Mouse (Mus musculus): ENCODE measurements around the gene Acot8. TPM values are rescaled to one million over a fixed set of nuclear protein-coding genes. Genes with fewer than 3 reads are reported as not detected.

Gene Acot8
- polyA plus RNA-seq, 1 experiment from 2014 or later = 18.9 TPM

DNA sequence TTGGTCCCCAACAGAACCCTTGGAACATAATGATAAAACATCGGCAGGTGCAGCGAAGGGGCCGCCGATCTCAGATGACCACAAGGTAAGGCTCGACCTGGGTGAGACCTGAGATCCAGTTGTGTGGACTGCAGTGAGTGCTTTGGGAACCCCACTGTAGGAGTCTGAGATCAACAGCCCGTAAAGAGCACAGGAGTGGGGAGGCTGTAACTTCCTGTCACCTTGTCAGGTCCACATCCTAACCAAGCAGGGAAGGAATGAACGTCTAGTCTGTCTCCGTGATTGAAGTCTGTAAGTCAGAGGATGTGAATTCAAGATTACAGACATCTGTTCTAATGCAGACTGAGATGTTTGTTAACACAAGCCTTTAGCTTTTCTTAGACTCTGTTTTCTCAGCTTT, 58.0 kb downstream of the Acot8 start:
- DNase-seq (ENCODE audit: low spot score) (no peak), ATAC-seq (no peak)
- Histone ChIP-seq H3K9me3 (ENCODE audit: low read length) (no peaks in the 10 kb centered on the region), H3K36me3 (ENCODE audit: insufficient read depth, low read length) (peaks cover 3% of the 10 kb centered on the region; the same call in 1 of the 2 replicates), H3K9ac (replicated peaks; ENCODE audit: low read depth) (peak overlapping the region; percentile 97), H3K27ac (ENCODE audit: low read length) (peak overlapping the region; percentile 84; the same call in 1 of the 2 replicates), H3K4me3 (ENCODE audit: low read depth, low read length) (peak overlapping the region; percentile 93), H3K4me1 (ENCODE audit: insufficient read depth, low read depth, low read length) (peaks cover 11% of the 10 kb centered on the region), H3K4me2 (replicated peaks; ENCODE audit: low read depth, low read length) (peak overlapping the region; percentile 69), H3K27me3 (replicated peaks; ENCODE audit: insufficient read depth, low read length) (no peaks in the 10 kb centered on the region)
- TF ChIP-seq CTCF (IDR thresholded peaks at IDR 0.05) = no peak
- no peak for TF ChIP-seq EP300 (IDR thresholded peaks at IDR 0.05)
- WGBS = 39% methylated on average over 8 of the region's 8 CpGs

- TF ChIP-seq EP300 (IDR thresholded peaks at IDR 0.05) = no peak
- TF ChIP-seq CTCF (IDR thresholded peaks at IDR 0.05) = no peak
- Histone ChIP-seq H3K9me3 (ENCODE audit: low read length) (no peaks in the 10 kb centered on the region), H3K27ac (ENCODE audit: low read length) (peak within 1 kb of the TSS; percentile 84), H3K27me3 (replicated peaks; ENCODE audit: insufficient read depth, low read length) (no peaks in the 10 kb centered on the region), H3K36me3 (ENCODE audit: insufficient read depth, low read length) (peaks cover 3% of the 10 kb centered on the region; the same call in 1 of the 2 replicates), H3K4me3 (ENCODE audit: low read depth, low read length) (peak within 1 kb of the TSS; percentile 93), H3K4me2 (replicated peaks; ENCODE audit: low read depth, low read length) (peak within 1 kb of the TSS; percentile 69), H3K4me1 (ENCODE audit: insufficient read depth, low read depth, low read length) (peaks cover 11% of the 10 kb centered on the region), H3K9ac (replicated peaks; ENCODE audit: low read depth) (peak within 1 kb of the TSS; percentile 97)
- WGBS = 2% methylated on average over 64 of the region's 70 CpGs
- DNase-seq (ENCODE audit: low spot score) (peak; percentile 94), ATAC-seq (peak; percentile 95)
Measured at GRCm38 (mm10) chr2:164745843-164746479, 58.7 kb downstream of the Acot8 start, which contains the start of the genes Wfdc3 and Dnttip1. Wfdc3 (minus strand) TSS chr2:164745931. Dnttip1 (plus strand) TSS chr2:164745983.

DNA sequence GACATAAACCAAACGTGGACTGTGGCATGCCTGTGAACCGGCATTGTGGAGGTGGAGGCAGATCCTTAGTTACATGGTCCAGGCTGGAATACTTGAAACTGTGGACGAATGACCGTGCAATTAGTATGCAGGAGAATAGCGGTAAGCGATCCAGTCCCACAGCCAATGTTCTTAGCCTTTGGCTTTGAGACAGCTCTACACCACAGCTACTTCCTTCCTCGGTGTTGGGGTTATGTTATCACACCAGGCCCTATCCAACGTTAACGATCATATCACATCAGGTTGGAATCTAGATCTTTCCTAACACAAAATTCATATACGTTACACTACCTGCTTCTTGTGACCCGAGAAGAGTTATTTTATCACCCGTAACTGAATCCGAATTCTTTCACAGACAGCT, 59.7 kb downstream of the Acot8 start:
- no peak for ATAC-seq

More for the DNA sequence above, 59.7 kb downstream of the Acot8 start:
- Histone ChIP-seq H3K4me2 (replicated peaks; ENCODE audit: low read depth, low read length) (peak overlapping the region; percentile 69), H3K36me3 (ENCODE audit: insufficient read depth, low read length) (peaks cover 3% of the 10 kb centered on the region; the same call in 1 of the 2 replicates), H3K27me3 (replicated peaks; ENCODE audit: insufficient read depth, low read length) (no peaks in the 10 kb centered on the region), H3K4me3 (ENCODE audit: low read depth, low read length) (peak overlapping the region; percentile 93; the same call in 1 of the 2 replicates), H3K9ac (replicated peaks; ENCODE audit: low read depth) (peak overlapping the region; percentile 97), H3K27ac (ENCODE audit: low read length) (no peak overlapping the region), H3K9me3 (ENCODE audit: low read length) (no peaks in the 10 kb centered on the region), H3K4me1 (ENCODE audit: insufficient read depth, low read depth, low read length) (peaks cover 11% of the 10 kb centered on the region)
- DNase-seq (ENCODE audit: low spot score) = no peak
- WGBS = 62% methylated on average over 13 of the region's 13 CpGs
- no peak for TF ChIP-seq CTCF (IDR thresholded peaks at IDR 0.05)
- no peak for TF ChIP-seq EP300 (IDR thresholded peaks at IDR 0.05)

Other genes with a start within 250 kb of the Acot8 start
- gene Wfdc2, start 242.5 kb downstream of the Acot8 start, polyA plus RNA-seq (2015; fragmentation: Nextera tagmentation; extraction: Ambion mirVana) = 1,345 and 1,354 TPM in 2 replicates
- gene Spint3, start 231.4 kb downstream of the Acot8 start, polyA plus RNA-seq (2015; fragmentation: Nextera tagmentation; extraction: Ambion mirVana) = not detected in 2 replicates
- gene Wfdc6a, start 219.4 kb downstream of the Acot8 start, polyA plus RNA-seq (2015; fragmentation: Nextera tagmentation; extraction: Ambion mirVana) = 0.93 and 1.0 TPM in 2 replicates
- not detected in 2 replicates for gene Eppin, start 211.3 kb downstream of the Acot8 start, polyA plus RNA-seq (2015; fragmentation: Nextera tagmentation; extraction: Ambion mirVana)
- 0.90 and 1.3 TPM in 2 replicates for gene Wfdc6b, start 191.4 kb downstream of the Acot8 start, polyA plus RNA-seq (2015; fragmentation: Nextera tagmentation; extraction: Ambion mirVana)
- 0.36 and 0.43 TPM in 2 replicates for gene Wfdc8, start 191.3 kb downstream of the Acot8 start, polyA plus RNA-seq (2015; fragmentation: Nextera tagmentation; extraction: Ambion mirVana)
- not detected in 2 replicates for gene Wfdc16, start 166.1 kb downstream of the Acot8 start, polyA plus RNA-seq (2015; fragmentation: Nextera tagmentation; extraction: Ambion mirVana)
- gene Wfdc10, start 148.8 kb downstream of the Acot8 start, polyA plus RNA-seq (2015; fragmentation: Nextera tagmentation; extraction: Ambion mirVana) = 0.57 and 0.88 TPM in 2 replicates
- gene Wfdc9, start 148.3 kb downstream of the Acot8 start, polyA plus RNA-seq (2015; fragmentation: Nextera tagmentation; extraction: Ambion mirVana) = not detected in 2 replicates
- gene Wfdc11, start 130.8 kb downstream of the Acot8 start, polyA plus RNA-seq (2015; fragmentation: Nextera tagmentation; extraction: Ambion mirVana) = not detected in 2 replicates
- 1.3 and 1.9 TPM in 2 replicates for gene Wfdc13, start 119.8 kb downstream of the Acot8 start, polyA plus RNA-seq (2015; fragmentation: Nextera tagmentation; extraction: Ambion mirVana)
- gene Spint4, start 106.4 kb downstream of the Acot8 start, polyA plus RNA-seq (2015; fragmentation: Nextera tagmentation; extraction: Ambion mirVana) = not detected in 2 replicates
- gene Spint5, start 89.6 kb downstream of the Acot8 start, polyA plus RNA-seq (2015; fragmentation: Nextera tagmentation; extraction: Ambion mirVana) = not detected in 2 replicates
- 6.4 and 6.6 TPM in 2 replicates for gene Wfdc3, start 59.0 kb downstream of the Acot8 start, polyA plus RNA-seq (2015; fragmentation: Nextera tagmentation; extraction: Ambion mirVana)
- 47.1 and 47.2 TPM in 2 replicates for gene Dnttip1, start 58.9 kb downstream of the Acot8 start, polyA plus RNA-seq (2015; fragmentation: Nextera tagmentation; extraction: Ambion mirVana)
- 21.1 and 33.3 TPM in 2 replicates for gene Ube2c, start 35.0 kb downstream of the Acot8 start, polyA plus RNA-seq (2015; fragmentation: Nextera tagmentation; extraction: Ambion mirVana)
- gene Tnnc2, start 24.9 kb downstream of the Acot8 start, polyA plus RNA-seq (2015; fragmentation: Nextera tagmentation; extraction: Ambion mirVana) = 0.47 and 1.2 TPM in 2 replicates
- 27.4 and 28.6 TPM in 2 replicates for gene Snx21, start 19.1 kb downstream of the Acot8 start, polyA plus RNA-seq (2015; fragmentation: Nextera tagmentation; extraction: Ambion mirVana)
- 4.3 and 5.3 TPM in 2 replicates for gene Zswim3, start 216 bp upstream of the Acot8 start, polyA plus RNA-seq (2015; fragmentation: Nextera tagmentation; extraction: Ambion mirVana)
- 7.7 and 8.1 TPM in 2 replicates for gene Zswim1, start 17.8 kb upstream of the Acot8 start, polyA plus RNA-seq (2015; fragmentation: Nextera tagmentation; extraction: Ambion mirVana)
- gene Spata25, start 23.7 kb upstream of the Acot8 start, polyA plus RNA-seq (2015; fragmentation: Nextera tagmentation; extraction: Ambion mirVana) = not detected in 2 replicates
- gene Ctsa, start 28.0 kb upstream of the Acot8 start, polyA plus RNA-seq (2015; fragmentation: Nextera tagmentation; extraction: Ambion mirVana) = 146 and 147 TPM in 2 replicates
- 5.4 and 6.5 TPM in 2 replicates for gene Neurl2, start 28.6 kb upstream of the Acot8 start, polyA plus RNA-seq (2015; fragmentation: Nextera tagmentation; extraction: Ambion mirVana)
- 286 and 314 TPM in 2 replicates for gene Pltp, start 52.8 kb upstream of the Acot8 start, polyA plus RNA-seq (2015; fragmentation: Nextera tagmentation; extraction: Ambion mirVana)
- gene Pcif1, start 74.4 kb upstream of the Acot8 start, polyA plus RNA-seq (2015; fragmentation: Nextera tagmentation; extraction: Ambion mirVana) = 60.9 and 71.3 TPM in 2 replicates
- gene Zfp335, start 106.9 kb upstream of the Acot8 start, polyA plus RNA-seq (2015; fragmentation: Nextera tagmentation; extraction: Ambion mirVana) = 5.0 and 5.2 TPM in 2 replicates
- 4.5 and 5.6 TPM in 2 replicates for gene Mmp9, start 135.9 kb upstream of the Acot8 start, polyA plus RNA-seq (2015; fragmentation: Nextera tagmentation; extraction: Ambion mirVana)
- 0.84 and 1.0 TPM in 2 replicates for gene Slc12a5, start 155.9 kb upstream of the Acot8 start, polyA plus RNA-seq (2015; fragmentation: Nextera tagmentation; extraction: Ambion mirVana)
- 21.6 and 28.7 TPM in 2 replicates for gene Ncoa5, start 230.0 kb upstream of the Acot8 start, polyA plus RNA-seq (2015; fragmentation: Nextera tagmentation; extraction: Ambion mirVana)

Data from lung, postnatal 0 days (tissue).